Mouse (Mus musculus) spleen, adult 12 weeks (tissue): ENCODE results near the gene Bnc1.

Experiments
- DNase-seq: peaks from one replicate; pipeline ENCODE4 v3.0.0; 2022; ENCODE audit warnings: low spot score

Gene Bnc1

GRCm38 (mm10) chr7:81973939-81974338 is 18.2 kb downstream of the Bnc1 start:
- DNase-seq: no peak

- DNase-seq: no peak
Observed at GRCm38 (mm10) chr7:81973339-81973738, 18.8 kb downstream of the Bnc1 start.

GRCm38 (mm10) chr7:81968975-81969374 is 23.1 kb downstream of the Bnc1 start:
- DNase-seq: no peak

- no peak for DNase-seq
Observed at GRCm38 (mm10) chr7:81968451-81968850, 23.6 kb downstream of the Bnc1 start.

DNA sequence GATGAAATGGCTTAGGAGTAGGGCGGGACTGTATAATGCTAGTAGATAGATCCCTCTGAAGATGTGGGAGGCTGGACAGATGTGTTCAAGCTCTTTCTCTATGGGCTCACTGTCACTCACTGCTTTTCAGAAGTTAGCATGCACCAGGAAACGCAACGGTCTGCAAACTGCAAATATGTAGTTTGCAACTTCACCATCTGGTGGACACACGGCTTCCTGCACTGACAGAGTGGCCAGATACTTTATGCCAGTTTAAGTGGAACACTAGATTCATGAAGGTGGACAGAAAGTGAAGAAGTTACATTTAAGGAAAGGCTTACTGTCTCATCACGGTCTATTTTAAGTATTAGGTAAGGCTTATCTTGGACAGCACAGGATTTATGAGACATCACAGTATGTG is 25.9 kb downstream of the Bnc1 start:
- DNase-seq: no peak

- no peak for DNase-seq
Observed at GRCm38 (mm10) chr7:81959704-81960103, 32.4 kb downstream of the Bnc1 start.

DNA sequence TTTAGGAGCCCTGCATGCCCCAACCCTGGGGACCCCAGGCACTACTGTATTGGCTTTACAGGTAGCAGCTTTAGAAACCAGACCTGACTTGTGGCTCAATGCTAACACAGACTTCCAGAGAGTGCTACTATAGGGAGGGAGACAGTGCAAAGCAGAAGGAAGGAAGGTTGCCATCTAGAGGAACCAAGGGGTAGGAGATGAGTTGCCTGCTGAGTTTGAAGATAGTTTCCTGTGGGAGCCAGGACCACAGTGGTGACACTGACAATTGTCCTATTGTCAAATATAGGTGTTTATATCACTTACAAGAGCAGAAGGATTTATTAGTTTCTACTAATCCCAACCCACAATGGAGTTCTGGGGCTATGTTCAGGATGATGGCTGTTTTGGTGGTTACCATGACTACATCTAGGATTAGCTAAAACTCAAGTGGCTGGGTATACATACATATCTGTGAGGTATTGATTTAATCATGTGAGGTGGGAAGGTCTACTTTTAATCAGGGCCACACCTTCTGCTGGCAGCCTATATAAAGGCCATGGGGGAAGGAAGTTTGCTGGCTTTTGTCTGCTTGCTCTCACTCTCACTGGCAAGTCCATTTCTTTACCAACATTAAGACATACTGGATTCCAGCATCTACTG is 37.8 kb downstream of the Bnc1 start:
- DNase-seq: no peak

GRCm38 (mm10) chr7:81950499-81950898 is 41.6 kb downstream of the Bnc1 start:
- no peak for DNase-seq

GRCm38 (mm10) chr7:81945398-81945797 is 46.7 kb downstream of the Bnc1 start:
- no peak for DNase-seq

GRCm38 (mm10) chr7:81934806-81935205 is 57.3 kb downstream of the Bnc1 start:
- no peak for DNase-seq

GRCm38 (mm10) chr7:81934267-81934745 is 57.8 kb downstream of the Bnc1 start, which contains the start of gene Hdgfl3:
Gene Hdgfl3 (minus strand): TSS chr7:81934473.
- no peak for DNase-seq

GRCm38 (mm10) chr7:81933601-81934266 is 58.4 kb downstream of the Bnc1 start:
- no peak for DNase-seq

- DNase-seq: no peak
Observed at GRCm38 (mm10) chr7:81933061-81933600, 59.0 kb downstream of the Bnc1 start.

GRCm38 (mm10) chr7:81932521-81933045 is 59.5 kb downstream of the Bnc1 start:
- DNase-seq: no peak

DNA sequence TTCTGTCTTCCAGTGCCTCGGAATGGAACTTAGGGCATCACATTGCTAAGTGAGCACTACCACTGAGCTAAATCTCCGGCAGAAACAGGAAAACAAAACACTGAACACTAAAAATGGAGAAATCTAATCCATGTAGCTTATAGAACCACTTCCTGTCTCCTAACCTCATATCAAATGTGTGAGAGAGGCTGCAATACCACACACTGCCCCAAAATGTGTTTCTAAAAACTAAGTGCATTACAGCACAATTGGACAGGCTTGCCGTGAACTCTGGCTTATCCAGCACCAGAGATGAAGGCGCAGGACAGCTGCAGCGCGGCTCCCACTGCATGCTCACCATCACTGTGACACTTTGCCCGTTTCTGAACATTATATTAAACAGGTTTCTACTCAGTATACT is 63.1 kb downstream of the Bnc1 start:
- no peak for DNase-seq

GRCm38 (mm10) chr7:81921379-81921952 is 70.6 kb downstream of the Bnc1 start:
- no peak for DNase-seq

GRCm38 (mm10) chr7:81920314-81920713 is 71.8 kb downstream of the Bnc1 start:
- no peak for DNase-seq

- no peak for DNase-seq
Observed at GRCm38 (mm10) chr7:81918316-81918715, 73.8 kb downstream of the Bnc1 start.
